Mouse (Mus musculus): ENCODE measurements at regions not wholly inside any gene's neighbourhood (a gene's known extent, or its start where the extent isn't known, plus 50 kb on each side); places are given as distances from the start of the nearest gene placed in this dataset.

- Histone ChIP-seq H3K4me3 (ENCODE audit: extremely low read depth, insufficient read depth, insufficient read length) (no peak overlapping the region), H3K27ac (ENCODE audit: insufficient read depth, low read length) (no peak overlapping the region), H3K36me3 (ENCODE audit: control insufficient read depth, insufficient read depth, low read length) (no peaks in the 10 kb centered on the region), H3K27me3 (ENCODE audit: control insufficient read depth, insufficient read depth, low read length) (no peaks in the 10 kb centered on the region), H3K4me1 (ENCODE audit: control insufficient read depth, insufficient read depth, insufficient read length) (no peaks in the 10 kb centered on the region)
- TF ChIP-seq POLR2A (IDR thresholded peaks at IDR 0.05; ENCODE audit: low read depth, low read length) (no peak), CTCF (IDR thresholded peaks at IDR 0.05; ENCODE audit: extremely low read depth, insufficient read depth, insufficient read length, insufficient replicate concordance) (no peak)
- DNase-seq (ENCODE audit: low read depth in 1 of 2, low spot score in 2 of 2) = no peak
Observed at GRCm38 (mm10) chr13:84596585-84597142, 374.6 kb downstream of the Tmem161b start.

DNA sequence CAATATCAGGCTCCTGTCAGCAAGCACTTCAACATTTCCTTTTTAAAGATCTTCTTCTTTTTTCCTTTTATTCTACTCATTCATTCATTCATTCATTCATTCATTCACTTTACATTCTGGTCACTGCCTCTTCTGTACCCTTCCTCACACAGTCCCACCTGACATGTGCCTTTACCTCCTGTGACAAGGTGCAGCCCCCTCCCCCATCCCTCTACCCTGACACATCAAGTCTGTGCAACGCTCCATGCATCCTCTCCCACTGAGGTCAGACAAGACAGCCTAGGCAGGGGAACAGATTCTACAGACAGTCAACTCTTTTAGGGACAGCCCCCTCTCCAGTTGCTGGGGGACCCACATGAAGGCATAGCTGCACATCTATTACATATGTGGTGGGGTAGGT lies 380.5 kb downstream of the Tmem161b start:
- no peaks in the 10 kb centered on the region for H3K27me3 ChIP-seq (ENCODE audit: control insufficient read depth, insufficient read depth, low read length)
- H3K27ac ChIP-seq (ENCODE audit: insufficient read depth, low read length) = no peak overlapping the region
- 90% methylated on average over 1 of the region's 1 CpGs for WGBS
- H3K36me3 ChIP-seq (ENCODE audit: control insufficient read depth, insufficient read depth, low read length) = no peaks in the 10 kb centered on the region
- no peaks in the 10 kb centered on the region for H3K4me1 ChIP-seq (ENCODE audit: control insufficient read depth, insufficient read depth, insufficient read length)
- DNase-seq (ENCODE audit: low read depth in 1 of 2, low spot score in 2 of 2) = no peak
- H3K4me3 ChIP-seq (ENCODE audit: extremely low read depth, insufficient read depth, insufficient read length) = no peak overlapping the region
- no peak for TF ChIP-seq CTCF (IDR thresholded peaks at IDR 0.05; ENCODE audit: extremely low read depth, insufficient read depth, insufficient read length, insufficient replicate concordance)
- no peak for TF ChIP-seq POLR2A (IDR thresholded peaks at IDR 0.05; ENCODE audit: low read depth, low read length)

DNA sequence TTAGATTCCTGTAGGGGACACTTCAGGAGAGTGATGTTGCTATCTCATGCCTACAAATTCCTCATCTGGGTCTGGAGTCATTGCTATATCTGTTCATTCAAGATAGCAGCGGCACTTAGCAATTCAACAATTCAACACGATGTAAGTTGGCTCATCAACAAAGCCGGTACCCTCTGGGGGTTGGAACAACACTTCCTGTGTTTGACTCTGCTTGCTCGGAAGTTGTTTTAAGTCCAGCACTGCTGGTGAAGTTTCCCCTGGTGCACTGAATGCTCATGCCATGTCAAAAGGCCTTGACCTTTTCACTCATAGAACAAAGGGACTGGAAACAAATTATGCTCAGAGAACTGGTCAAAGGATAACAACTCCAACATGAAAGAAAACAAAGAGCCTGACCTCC lies 390.4 kb downstream of the Tmem161b start:
- H3K36me3 ChIP-seq (ENCODE audit: control insufficient read depth, insufficient read depth, low read length) = no peaks in the 10 kb centered on the region
- H3K4me1 ChIP-seq (ENCODE audit: control insufficient read depth, insufficient read depth, insufficient read length) = no peaks in the 10 kb centered on the region
- DNase-seq (ENCODE audit: low read depth in 1 of 2, low spot score in 2 of 2) = no peak
- H3K4me3 ChIP-seq (ENCODE audit: extremely low read depth, insufficient read depth, insufficient read length) = no peak overlapping the region; the same call in 1 of the 2 replicates
- H3K27ac ChIP-seq (ENCODE audit: insufficient read depth, low read length) = no peak overlapping the region
- 41% methylated on average over 4 of the region's 4 CpGs for WGBS
- H3K27me3 ChIP-seq (ENCODE audit: control insufficient read depth, insufficient read depth, low read length) = no peaks in the 10 kb centered on the region
- TF ChIP-seq POLR2A (IDR thresholded peaks at IDR 0.05; ENCODE audit: low read depth, low read length) = no peak
- no peak for TF ChIP-seq CTCF (IDR thresholded peaks at IDR 0.05; ENCODE audit: extremely low read depth, insufficient read depth, insufficient read length, insufficient replicate concordance)

DNA sequence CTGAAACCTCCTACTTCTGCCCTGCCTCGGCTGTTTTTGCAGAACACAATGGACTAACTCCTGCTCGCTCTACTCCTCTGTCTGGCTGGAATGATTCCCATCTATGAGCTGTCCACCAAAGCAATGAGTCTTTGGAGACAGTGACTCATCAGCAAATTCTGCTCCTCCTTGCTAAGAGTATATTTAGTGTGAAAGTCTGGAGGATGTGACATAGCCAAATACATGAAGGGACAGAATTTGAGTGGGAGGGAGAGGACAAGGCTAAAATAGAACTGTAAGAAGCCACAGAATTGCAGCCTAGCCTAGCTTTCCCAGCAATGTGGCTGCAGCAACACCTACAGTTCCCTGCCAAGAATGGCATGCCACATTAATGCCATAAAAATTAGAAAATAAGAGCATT lies 390.9 kb downstream of the Tmem161b start:
- Histone ChIP-seq H3K4me3 (ENCODE audit: extremely low read depth, insufficient read depth, insufficient read length) (no peak overlapping the region), H3K27ac (ENCODE audit: insufficient read depth, low read length) (no peak overlapping the region), H3K4me1 (ENCODE audit: control insufficient read depth, insufficient read depth, insufficient read length) (no peaks in the 10 kb centered on the region), H3K36me3 (ENCODE audit: control insufficient read depth, insufficient read depth, low read length) (no peaks in the 10 kb centered on the region), H3K27me3 (ENCODE audit: control insufficient read depth, insufficient read depth, low read length) (no peaks in the 10 kb centered on the region)
- TF ChIP-seq POLR2A (IDR thresholded peaks at IDR 0.05; ENCODE audit: low read depth, low read length) (no peak), CTCF (IDR thresholded peaks at IDR 0.05; ENCODE audit: extremely low read depth, insufficient read depth, insufficient read length, insufficient replicate concordance) (no peak)
- WGBS = 51% methylated on average over 2 of the region's 2 CpGs
- DNase-seq (ENCODE audit: low read depth in 1 of 2, low spot score in 2 of 2) = no peak

- H3K4me3 ChIP-seq (ENCODE audit: extremely low read depth, insufficient read depth, insufficient read length) = no peak overlapping the region
- no peaks in the 10 kb centered on the region for H3K36me3 ChIP-seq (ENCODE audit: control insufficient read depth, insufficient read depth, low read length)
- TF ChIP-seq CTCF (IDR thresholded peaks at IDR 0.05; ENCODE audit: extremely low read depth, insufficient read depth, insufficient read length, insufficient replicate concordance) (no peak), POLR2A (IDR thresholded peaks at IDR 0.05; ENCODE audit: low read depth, low read length) (no peak)
- H3K27ac ChIP-seq (ENCODE audit: insufficient read depth, low read length) = no peak overlapping the region
- 92% methylated on average over 5 of the region's 5 CpGs for WGBS
- H3K4me1 ChIP-seq (ENCODE audit: control insufficient read depth, insufficient read depth, insufficient read length) = no peaks in the 10 kb centered on the region
- no peak for DNase-seq (ENCODE audit: low read depth in 1 of 2, low spot score in 2 of 2)
- H3K27me3 ChIP-seq (ENCODE audit: control insufficient read depth, insufficient read depth, low read length) = no peaks in the 10 kb centered on the region
Observed at GRCm38 (mm10) chr13:84624691-84625090, 402.6 kb downstream of the Tmem161b start.

- H3K27me3 ChIP-seq (ENCODE audit: control insufficient read depth, insufficient read depth, low read length) = no peaks in the 10 kb centered on the region
- H3K36me3 ChIP-seq (ENCODE audit: control insufficient read depth, insufficient read depth, low read length) = no peaks in the 10 kb centered on the region
- 82% methylated on average over 1 of the region's 1 CpGs for WGBS
- H3K27ac ChIP-seq (ENCODE audit: insufficient read depth, low read length) = no peak overlapping the region
- TF ChIP-seq CTCF (IDR thresholded peaks at IDR 0.05; ENCODE audit: extremely low read depth, insufficient read depth, insufficient read length, insufficient replicate concordance) (no peak), POLR2A (IDR thresholded peaks at IDR 0.05; ENCODE audit: low read depth, low read length) (no peak)
- DNase-seq (ENCODE audit: low read depth in 1 of 2, low spot score in 2 of 2) = no peak
- H3K4me1 ChIP-seq (ENCODE audit: control insufficient read depth, insufficient read depth, insufficient read length) = no peaks in the 10 kb centered on the region
- no peak overlapping the region for H3K4me3 ChIP-seq (ENCODE audit: extremely low read depth, insufficient read depth, insufficient read length)
Observed at GRCm38 (mm10) chr13:84625527-84625926, 403.4 kb downstream of the Tmem161b start.

- DNase-seq (ENCODE audit: low read depth in 1 of 2, low spot score in 2 of 2) = no peak
Observed at GRCm38 (mm10) chr13:84625927-84626326, 403.8 kb downstream of the Tmem161b start.

More at GRCm38 (mm10) chr13:84625927-84626326, 403.8 kb downstream of the Tmem161b start:
- Histone ChIP-seq H3K36me3 (ENCODE audit: control insufficient read depth, insufficient read depth, low read length) (no peaks in the 10 kb centered on the region), H3K27ac (ENCODE audit: insufficient read depth, low read length) (no peak overlapping the region), H3K4me3 (ENCODE audit: extremely low read depth, insufficient read depth, insufficient read length) (no peak overlapping the region), H3K27me3 (ENCODE audit: control insufficient read depth, insufficient read depth, low read length) (no peaks in the 10 kb centered on the region), H3K4me1 (ENCODE audit: control insufficient read depth, insufficient read depth, insufficient read length) (no peaks in the 10 kb centered on the region)
- 83% methylated on average over 2 of the region's 2 CpGs for WGBS
- TF ChIP-seq POLR2A (IDR thresholded peaks at IDR 0.05; ENCODE audit: low read depth, low read length) = no peak
